Mouse (Mus musculus): Measurements from ENCODE around the gene Wwc1. TPM values are rescaled to one million over a fixed set of nuclear protein-coding genes. Genes with fewer than 3 reads are reported as not detected.

Wwc1 gene
- 3.5 and 4.8 TPM in 2 replicates for polyA plus RNA-seq (2015; fragmentation: Nextera tagmentation; extraction: Ambion mirVana)

DNA sequence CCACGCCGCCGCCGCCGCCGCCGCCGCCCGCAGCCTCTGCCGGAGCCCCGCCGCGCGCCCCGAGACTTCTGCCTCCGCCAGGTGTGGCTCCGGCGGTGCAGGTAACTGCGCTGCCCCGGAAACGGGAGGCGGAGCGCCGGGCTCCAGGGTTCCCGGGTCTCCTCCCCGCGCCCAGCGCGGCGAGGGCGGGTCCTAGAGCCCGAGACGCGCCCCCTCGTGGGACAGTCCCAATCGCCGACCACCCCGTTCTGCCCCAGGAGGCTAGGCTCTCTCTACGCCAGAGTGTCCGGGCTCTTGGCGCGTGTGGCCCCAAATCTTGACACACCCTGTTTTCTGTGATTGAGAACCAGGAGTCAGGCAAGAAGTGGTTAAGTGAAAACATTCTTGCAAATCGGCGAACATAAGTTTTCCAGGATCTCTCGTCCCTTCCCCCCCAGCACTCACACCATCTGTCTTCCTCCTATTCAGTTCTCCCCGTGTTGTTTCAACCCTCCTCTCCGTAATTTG, at the start of gene Wwc1:
Gene Wwc1 (minus strand): TSS at position 117 of the 507 bp plus-strand sequence.
- under 1% methylated on average over 37 of the region's 47 CpGs for WGBS
- peaks cover 42% of the 10 kb centered on the region for H3K27me3 ChIP-seq
- H3K9ac ChIP-seq = peak within 1 kb of the TSS; percentile 80
- H3K36me3 ChIP-seq = no peaks in the 10 kb centered on the region
- peak within 1 kb of the TSS; percentile 79 for H3K4me3 ChIP-seq
- peak within 1 kb of the TSS; percentile 95 for H3K4me2 ChIP-seq
- H3K27ac ChIP-seq = peak within 1 kb of the TSS; percentile 22; the same call in 1 of the 2 replicates
- peaks cover 25% of the 10 kb centered on the region for H3K4me1 ChIP-seq
- ATAC-seq (ENCODE audit: insufficient number of reproducible peaks, insufficient read depth, low FRiP score, low TSS enrichment, low read depth) = peak; percentile 67
- no peaks in the 10 kb centered on the region for H3K9me3 ChIP-seq

DNA sequence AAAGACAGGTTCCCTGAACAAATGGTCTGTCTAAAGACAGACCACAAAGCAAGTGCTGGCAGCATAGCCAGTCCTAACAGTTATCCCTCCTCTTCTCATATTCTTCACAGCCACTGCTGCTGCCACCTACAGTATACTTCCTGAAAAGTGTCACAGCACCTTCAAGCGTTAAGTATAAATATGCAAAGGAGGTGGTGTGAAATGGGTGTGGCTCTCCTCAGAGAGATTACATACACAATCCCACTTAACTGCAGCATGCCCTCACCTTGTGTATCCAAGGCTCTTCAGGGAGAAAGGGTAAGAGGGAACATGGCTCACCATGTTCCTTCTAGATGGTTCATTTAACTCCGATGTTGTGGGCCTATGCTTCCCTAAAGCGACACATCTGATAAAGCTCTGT, 39.7 kb upstream of the Wwc1 start:
- 0 out of 2 replicates have a peak, but pooled peaks cover 7% of the 10 kb centered on the region for H3K36me3 ChIP-seq
- 68% methylated on average over 3 of the region's 3 CpGs for WGBS
- no peak for ATAC-seq (ENCODE audit: insufficient number of reproducible peaks, insufficient read depth, low FRiP score, low TSS enrichment, low read depth)
- H3K27me3 ChIP-seq = peaks cover 4% of the 10 kb centered on the region; the same call in 1 of the 2 replicates
- H3K9me3 ChIP-seq = peaks cover 4% of the 10 kb centered on the region; the same call in 1 of the 2 replicates
- H3K27ac ChIP-seq = no peak overlapping the region
- H3K4me1 ChIP-seq = no peaks in the 10 kb centered on the region
- no peak overlapping the region for H3K4me2 ChIP-seq
- no peak overlapping the region for H3K4me3 ChIP-seq
- no peak overlapping the region for H3K9ac ChIP-seq

DNA sequence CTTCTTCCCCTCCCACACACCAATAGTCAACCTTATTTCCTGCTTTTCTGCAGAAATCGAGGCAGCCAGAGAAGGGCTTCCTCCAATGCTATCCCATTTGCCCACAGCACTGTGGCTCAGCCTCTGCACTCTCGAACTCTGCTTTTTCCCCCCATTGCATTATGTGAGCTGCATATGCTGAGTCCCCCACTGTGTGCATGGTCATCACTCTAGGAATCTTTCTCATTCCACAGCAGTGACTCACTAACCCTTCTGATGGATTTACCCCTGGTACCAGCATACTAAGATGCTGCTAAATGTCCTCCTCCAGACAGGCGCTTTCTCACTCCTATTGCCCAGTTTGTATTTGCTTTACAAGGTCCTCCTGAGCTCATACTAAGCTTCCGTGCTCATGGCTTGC, 32.9 kb upstream of the Wwc1 start:
- no peak overlapping the region for H3K27ac ChIP-seq
- 76% methylated on average over 4 of the region's 4 CpGs for WGBS
- H3K4me1 ChIP-seq = peaks cover 7% of the 10 kb centered on the region; the same call in 1 of the 2 replicates
- H3K36me3 ChIP-seq = no peaks in the 10 kb centered on the region
- no peak overlapping the region for H3K9ac ChIP-seq
- H3K9me3 ChIP-seq = no peaks in the 10 kb centered on the region
- H3K4me3 ChIP-seq = no peak overlapping the region
- no peak for ATAC-seq (ENCODE audit: insufficient number of reproducible peaks, insufficient read depth, low FRiP score, low TSS enrichment, low read depth)
- H3K4me2 ChIP-seq = no peak overlapping the region
- no peaks in the 10 kb centered on the region; the same call in 1 of the 2 replicates for H3K27me3 ChIP-seq

DNA sequence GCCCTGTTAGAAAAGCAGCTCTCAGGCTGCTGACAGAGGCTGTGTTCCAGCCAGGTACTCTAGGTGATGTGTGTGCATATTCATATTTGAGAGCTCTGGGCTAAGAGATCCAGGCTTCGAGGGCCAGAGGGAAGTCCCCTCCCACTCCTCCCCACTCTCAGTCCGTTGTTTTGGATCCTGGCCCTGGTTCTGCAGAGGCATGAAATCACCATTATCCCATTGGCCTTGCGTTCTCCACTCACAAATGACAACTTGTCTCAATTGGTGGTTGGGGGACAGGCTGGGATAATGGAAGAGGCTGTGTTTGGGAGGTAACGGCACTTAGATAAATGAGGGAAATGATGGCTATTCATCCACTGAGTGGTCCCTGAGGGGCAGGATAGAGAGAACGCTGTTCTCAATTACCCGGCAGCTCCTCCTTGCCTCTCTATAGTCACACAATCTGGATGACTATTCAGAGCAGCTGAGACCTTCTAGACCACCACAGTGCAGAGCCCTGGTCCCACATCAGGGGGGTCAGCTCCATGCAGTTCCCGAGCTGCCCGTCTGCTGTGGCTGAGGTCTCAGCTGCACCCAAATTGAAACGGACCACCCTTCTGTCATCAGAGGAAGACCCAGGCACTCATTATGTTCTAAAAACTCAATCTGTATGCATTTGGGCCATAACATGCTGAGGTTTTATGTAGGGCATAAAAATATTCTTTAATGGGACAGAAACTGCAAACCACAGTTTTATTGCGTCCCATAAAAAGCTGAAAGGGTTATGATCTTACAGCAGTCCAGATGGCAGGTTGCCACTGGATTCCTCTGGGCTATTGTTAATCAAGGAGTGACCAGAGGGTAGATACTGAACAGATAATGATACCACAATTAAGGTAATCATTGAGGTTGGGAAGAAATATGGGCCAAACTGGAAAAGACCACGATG, 29.2 kb upstream of the Wwc1 start:
- H3K4me3 ChIP-seq = no peak overlapping the region
- no peak for ATAC-seq (ENCODE audit: insufficient number of reproducible peaks, insufficient read depth, low FRiP score, low TSS enrichment, low read depth)
- no peaks in the 10 kb centered on the region for H3K36me3 ChIP-seq
- H3K27ac ChIP-seq = no peak overlapping the region
- H3K4me1 ChIP-seq = peaks cover 7% of the 10 kb centered on the region; the same call in 1 of the 2 replicates
- no peaks in the 10 kb centered on the region for H3K9me3 ChIP-seq
- H3K9ac ChIP-seq = no peak overlapping the region
- 47% methylated on average over 11 of the region's 11 CpGs for WGBS
- no peak overlapping the region for H3K4me2 ChIP-seq
- H3K27me3 ChIP-seq = no peaks in the 10 kb centered on the region; the same call in 1 of the 2 replicates

DNA sequence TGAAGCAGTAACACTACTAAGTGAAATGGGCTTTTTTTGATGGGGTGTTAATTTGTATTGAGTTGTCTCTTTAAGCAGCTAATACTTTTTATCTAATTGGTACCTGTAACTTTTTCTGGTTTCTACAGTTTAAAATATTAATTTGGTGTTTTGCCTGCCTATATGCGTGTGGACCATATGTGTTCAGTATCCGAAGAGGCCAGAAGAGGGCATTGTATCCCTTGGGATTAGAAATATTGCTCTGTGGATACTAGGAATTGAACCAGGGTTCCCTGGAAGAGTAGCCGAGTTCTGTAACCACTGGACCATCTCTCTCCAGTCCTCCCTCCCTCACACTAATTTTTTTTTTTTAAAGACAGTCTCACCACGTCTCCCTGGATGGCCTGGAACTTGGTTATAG, 22.6 kb upstream of the Wwc1 start:
- Histone ChIP-seq H3K4me2 (no peak overlapping the region), H3K4me3 (no peak overlapping the region), H3K9ac (no peak overlapping the region), H3K27me3 (peaks cover 37% of the 10 kb centered on the region), H3K9me3 (no peaks in the 10 kb centered on the region), H3K27ac (no peak overlapping the region), H3K36me3 (no peaks in the 10 kb centered on the region), H3K4me1 (peaks cover 5% of the 10 kb centered on the region; the same call in 1 of the 2 replicates)
- 43% methylated on average over 4 of the region's 4 CpGs for WGBS
- ATAC-seq (ENCODE audit: insufficient number of reproducible peaks, insufficient read depth, low FRiP score, low TSS enrichment, low read depth) = no peak

DNA sequence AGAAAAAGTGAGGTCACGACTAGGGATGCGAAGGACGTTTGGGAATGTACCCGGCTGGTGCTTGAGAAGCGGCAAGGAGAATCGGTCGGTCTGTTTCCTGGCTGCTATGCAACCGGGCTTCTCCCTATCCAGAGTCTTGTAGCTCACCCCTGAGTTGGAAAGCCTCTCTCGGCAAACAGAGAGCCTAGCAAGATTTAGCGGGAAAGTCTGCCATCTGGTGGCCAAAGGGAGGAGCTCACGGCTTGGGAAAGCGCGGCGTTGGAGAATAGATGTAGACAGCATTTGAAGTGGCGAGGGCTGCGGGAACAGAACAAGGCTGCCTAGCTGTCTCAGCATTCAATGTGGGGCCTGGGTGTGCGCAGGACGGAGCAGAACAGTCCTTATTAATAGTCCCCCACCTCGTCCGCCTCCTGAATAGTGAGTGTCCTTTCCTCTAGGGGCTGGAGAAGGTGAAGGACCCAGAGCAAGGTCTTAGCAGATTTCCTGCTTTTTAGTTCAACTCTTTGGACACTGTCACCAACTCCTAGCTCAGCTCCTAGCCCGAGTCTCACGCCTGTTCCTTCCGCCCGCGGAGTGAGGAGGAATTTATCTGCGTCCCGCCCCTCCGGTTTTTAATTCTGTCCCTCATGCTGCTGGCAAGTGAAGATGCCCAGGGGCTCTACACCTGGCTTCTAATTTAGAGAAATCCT, 21.1 kb upstream of the Wwc1 start:
- H3K27ac ChIP-seq = no peak overlapping the region
- peaks cover 37% of the 10 kb centered on the region for H3K27me3 ChIP-seq
- no peaks in the 10 kb centered on the region for H3K9me3 ChIP-seq
- H3K4me3 ChIP-seq = peak overlapping the region; percentile 30
- no peaks in the 10 kb centered on the region for H3K36me3 ChIP-seq
- peak; percentile 78 for ATAC-seq (ENCODE audit: insufficient number of reproducible peaks, insufficient read depth, low FRiP score, low TSS enrichment, low read depth)
- H3K4me1 ChIP-seq = peaks cover 5% of the 10 kb centered on the region; the same call in 1 of the 2 replicates
- peak overlapping the region; percentile 58 for H3K4me2 ChIP-seq
- 0 out of 2 replicates have a peak overlapping the region, but pooled peaks have one; percentile 45 for H3K9ac ChIP-seq
- WGBS = 4% methylated on average over 28 of the region's 28 CpGs

DNA sequence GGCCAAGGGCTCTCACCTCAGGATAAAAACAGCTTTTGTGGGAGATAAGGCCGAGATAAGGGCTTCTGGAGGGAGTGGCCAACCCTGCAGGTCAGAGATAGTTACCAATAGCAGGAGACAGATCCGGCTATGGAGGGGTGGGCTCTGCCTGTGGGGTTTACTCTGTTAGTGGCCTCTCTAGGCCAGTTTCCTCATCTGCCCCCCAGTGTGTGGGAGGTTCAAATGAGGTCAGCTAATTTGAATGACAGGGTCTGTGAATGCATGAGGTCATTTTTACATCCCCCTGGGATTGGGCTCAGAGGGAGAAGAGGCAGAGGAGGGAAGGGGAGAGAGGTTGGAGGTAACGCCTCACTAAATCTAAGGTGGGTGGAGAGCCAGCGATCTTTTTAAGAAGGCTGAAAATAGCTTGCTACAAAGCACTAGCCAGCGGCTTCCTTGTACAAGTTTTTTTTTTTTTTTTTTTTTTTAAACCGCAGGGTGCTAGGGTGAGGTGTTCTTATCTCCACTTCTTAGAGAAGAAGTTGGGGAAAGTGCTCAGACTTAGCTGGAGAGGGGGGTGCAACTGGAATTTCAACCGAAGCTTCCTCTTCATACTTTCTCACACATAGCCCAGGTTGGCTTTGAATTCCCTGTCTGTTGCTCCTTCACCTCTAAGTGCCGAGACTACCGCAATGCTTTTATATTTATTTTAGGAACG, 20.4 kb upstream of the Wwc1 start:
- WGBS = 3% methylated on average over 10 of the region's 10 CpGs
- H3K4me2 ChIP-seq = peak overlapping the region; percentile 58
- 0 out of 2 replicates have a peak overlapping the region, but pooled peaks have one; percentile 12 for H3K9ac ChIP-seq
- 0 out of 2 replicates have a peak, but pooled peaks have one; percentile 2 for ATAC-seq (ENCODE audit: insufficient number of reproducible peaks, insufficient read depth, low FRiP score, low TSS enrichment, low read depth)
- H3K4me3 ChIP-seq = peak overlapping the region; percentile 30
- peaks cover 37% of the 10 kb centered on the region for H3K27me3 ChIP-seq
- no peaks in the 10 kb centered on the region for H3K36me3 ChIP-seq
- 0 out of 2 replicates have a peak, but pooled peaks cover 4% of the 10 kb centered on the region for H3K9me3 ChIP-seq
- peaks cover 5% of the 10 kb centered on the region; the same call in 1 of the 2 replicates for H3K4me1 ChIP-seq
- H3K27ac ChIP-seq = no peak overlapping the region

DNA sequence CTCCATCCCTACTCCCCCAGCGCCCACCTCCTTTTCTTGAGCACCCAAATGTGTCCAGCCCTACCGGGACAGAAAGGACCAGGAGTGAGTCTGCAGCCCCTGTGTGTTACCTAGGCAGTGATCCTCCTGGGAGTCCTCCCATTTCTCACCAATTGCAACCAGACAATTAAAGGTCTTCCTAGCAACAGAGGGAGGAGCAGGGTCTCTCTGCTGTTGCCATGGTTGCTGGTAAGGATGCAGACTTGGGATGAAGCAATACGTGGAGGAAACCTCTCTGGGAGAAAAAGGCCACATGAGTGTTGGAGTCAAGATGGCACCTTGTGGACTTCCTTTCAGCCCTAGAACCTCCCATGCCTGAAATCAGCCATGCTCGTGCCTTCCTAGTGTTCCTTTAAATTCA, 19.7 kb upstream of the Wwc1 start:
- no peak for ATAC-seq (ENCODE audit: insufficient number of reproducible peaks, insufficient read depth, low FRiP score, low TSS enrichment, low read depth)
- Histone ChIP-seq H3K9ac (no peak overlapping the region), H3K4me1 (peaks cover 5% of the 10 kb centered on the region; the same call in 1 of the 2 replicates), H3K4me3 (no peak overlapping the region), H3K27me3 (peaks cover 37% of the 10 kb centered on the region), H3K36me3 (no peaks in the 10 kb centered on the region), H3K4me2 (no peak overlapping the region), H3K9me3 (0 out of 2 replicates have a peak, but pooled peaks cover 7% of the 10 kb centered on the region), H3K27ac (no peak overlapping the region)
- 19% methylated on average over 4 of the region's 4 CpGs for WGBS

DNA sequence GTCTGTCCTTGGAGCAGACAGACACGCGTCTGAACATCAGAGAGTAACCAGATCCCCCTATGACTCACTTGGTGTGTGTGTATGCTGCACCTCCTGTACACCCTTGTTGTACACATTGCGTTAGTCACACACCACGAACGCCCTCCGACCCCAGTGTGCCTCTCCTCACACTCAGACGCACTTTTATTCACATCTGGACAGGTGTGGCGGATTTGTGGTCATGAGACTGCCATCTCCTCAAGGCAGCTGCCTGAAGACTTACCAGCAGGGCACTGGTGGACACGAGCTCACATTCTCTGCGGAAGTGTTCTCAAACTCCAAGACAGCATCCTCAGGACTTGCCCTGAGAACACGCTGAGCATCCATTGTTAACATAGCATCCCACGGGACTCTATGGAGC, 17.7 kb upstream of the Wwc1 start:
- no peak for ATAC-seq (ENCODE audit: insufficient number of reproducible peaks, insufficient read depth, low FRiP score, low TSS enrichment, low read depth)
- peaks cover 5% of the 10 kb centered on the region; the same call in 1 of the 2 replicates for H3K4me1 ChIP-seq
- 0 out of 2 replicates have a peak, but pooled peaks cover 7% of the 10 kb centered on the region for H3K9me3 ChIP-seq
- peaks cover 29% of the 10 kb centered on the region for H3K27me3 ChIP-seq
- no peak overlapping the region for H3K4me3 ChIP-seq
- no peaks in the 10 kb centered on the region for H3K36me3 ChIP-seq
- H3K4me2 ChIP-seq = no peak overlapping the region
- H3K9ac ChIP-seq = no peak overlapping the region
- no peak overlapping the region for H3K27ac ChIP-seq
- WGBS = 69% methylated on average over 12 of the region's 12 CpGs

DNA sequence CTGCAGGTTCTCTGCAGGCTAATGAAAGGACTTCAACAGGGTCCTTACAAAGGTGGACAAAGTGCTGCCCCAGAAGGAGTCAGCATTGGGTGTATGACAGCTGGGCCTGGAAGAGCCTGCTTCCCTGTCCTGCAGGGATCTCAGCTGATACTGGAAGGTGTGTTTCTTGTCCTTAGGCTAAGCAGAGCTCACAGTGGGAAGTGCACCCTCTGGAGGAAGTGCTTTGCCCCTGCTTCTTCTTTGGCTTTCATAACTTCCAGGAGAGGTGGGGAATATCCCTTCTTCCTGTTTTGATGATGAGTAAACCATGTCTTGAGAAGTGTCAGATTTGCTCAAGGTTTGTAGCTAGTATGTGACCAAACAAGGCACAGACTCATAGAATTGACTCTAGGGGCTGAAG, 15.0 kb upstream of the Wwc1 start:
- Histone ChIP-seq H3K36me3 (no peaks in the 10 kb centered on the region), H3K4me2 (no peak overlapping the region), H3K4me3 (no peak overlapping the region), H3K9me3 (0 out of 2 replicates have a peak, but pooled peaks cover 7% of the 10 kb centered on the region), H3K27ac (no peak overlapping the region), H3K27me3 (peaks cover 15% of the 10 kb centered on the region), H3K4me1 (no peaks in the 10 kb centered on the region), H3K9ac (no peak overlapping the region)
- no peak for ATAC-seq (ENCODE audit: insufficient number of reproducible peaks, insufficient read depth, low FRiP score, low TSS enrichment, low read depth)

DNA sequence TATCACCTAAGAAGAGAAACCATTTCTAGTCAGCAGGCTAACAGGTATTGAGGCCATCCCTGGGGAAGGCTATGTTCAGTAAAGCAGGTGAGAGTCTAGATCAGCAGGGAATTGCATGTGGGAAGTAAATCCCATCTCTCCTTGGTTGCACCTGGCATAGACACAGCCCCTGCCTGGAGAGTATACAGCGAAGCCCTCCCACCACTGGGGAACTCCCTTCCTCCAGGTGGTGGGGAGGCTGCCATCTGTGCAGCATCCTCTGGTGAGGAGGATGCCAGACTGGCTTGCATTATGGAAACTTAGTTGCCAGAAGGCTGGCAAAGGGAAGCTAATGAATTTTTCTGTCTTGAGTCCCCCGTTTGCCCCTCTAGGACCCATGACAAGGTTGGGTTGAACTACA, 11.5 kb upstream of the Wwc1 start:
- Histone ChIP-seq H3K4me2 (no peak overlapping the region), H3K4me1 (no peaks in the 10 kb centered on the region), H3K27me3 (no peaks in the 10 kb centered on the region; the same call in 1 of the 2 replicates), H3K27ac (no peak overlapping the region), H3K4me3 (no peak overlapping the region), H3K36me3 (no peaks in the 10 kb centered on the region), H3K9ac (no peak overlapping the region), H3K9me3 (0 out of 2 replicates have a peak, but pooled peaks cover 7% of the 10 kb centered on the region)
- WGBS = 67% methylated on average over 2 of the region's 2 CpGs
- no peak for ATAC-seq (ENCODE audit: insufficient number of reproducible peaks, insufficient read depth, low FRiP score, low TSS enrichment, low read depth)
